Mouse (Mus musculus) intestine, postnatal 0 days (tissue): ENCODE measurements around the gene Nlrp4a. TPM values are rescaled to one million over a fixed set of nuclear protein-coding genes. Genes with fewer than 3 reads are reported as not detected.
"Not testable (repeated sequence)": the region's sequence is repeated elsewhere in the genome, so short reads cannot be mapped to it uniquely, and the experiment has no call there.

Experiments
- ATAC-seq: fragments of 200-750 bp; cut with Nextera tagmentation; 2 replicates; pipeline ENCODE4 v1.8.0; 2017; ENCODE audit warnings: mild to moderate bottlenecking, moderate TSS enrichment, moderate library complexity
- H3K27ac ChIP-seq: fragments of 300-500 bp; sonication (generic); 2 replicates; pipeline ENCODE4 v1.5.1; 2014; ENCODE audit warnings: mild to moderate bottlenecking, low read depth, low read length, moderate library complexity
- H3K27me3 ChIP-seq: fragments of 300-500 bp; sonication (generic); replicated peaks from 2 replicates; pipeline ENCODE4 v1.6.1; 2014; ENCODE audit warnings: low read length, mixed read lengths; ENCODE audit not compliant: control insufficient read depth, insufficient read depth
- H3K36me3 ChIP-seq: fragments of 300-500 bp; sonication (generic); 2 replicates; pipeline ENCODE4 v1.6.1; 2014; ENCODE audit warnings: mild to moderate bottlenecking, moderate library complexity; ENCODE audit not compliant: control insufficient read depth, insufficient read depth
- H3K4me1 ChIP-seq: fragments of 300-500 bp; sonication (generic); replicated peaks from 2 replicates; pipeline ENCODE4 v1.6.1; 2014; ENCODE audit warnings: antibody characterized with exemption, low read length, mixed read lengths; ENCODE audit not compliant: control insufficient read depth, insufficient read depth
- H3K4me2 ChIP-seq: fragments of 300-500 bp; sonication (generic); replicated peaks from 2 replicates; pipeline ENCODE4 v1.6.1; 2014; ENCODE audit warnings: low read depth, mild to moderate bottlenecking, moderate library complexity
- H3K4me3 ChIP-seq: fragments of 300-500 bp; sonication (generic); 2 replicates; pipeline ENCODE4 v1.5.1; 2014; ENCODE audit warnings: low read depth, low read length
- H3K9ac ChIP-seq: fragments of 300-500 bp; sonication (generic); 2 replicates; pipeline ENCODE4 v1.6.1; 2014; ENCODE audit warnings: mild to moderate bottlenecking, low read depth, low read length
- H3K9me3 ChIP-seq: fragments of 300-500 bp; sonication (generic); 2 replicates; pipeline ENCODE4 v1.6.1; 2016; ENCODE audit warnings: mixed run types; ENCODE audit not compliant: control insufficient read depth
- CTCF ChIP-seq: sonication (generic); IDR thresholded peaks from 2 replicates; pipeline ENCODE4 v1.5.1; 2016; ENCODE audit warnings: low read depth, mild to moderate bottlenecking, control low read depth, antibody characterized with exemption, moderate library complexity
- WGBS: fragments of 180-500 bp; shearing (Covaris S2); extraction: QIAGEN DNeasy Blood & Tissue Kit; methylation state at CpG from one replicate; pipeline ENCODE4 v1.1.7; 2014; 5-methylcytosine and 5-hydroxymethylcytosine counted together
- polyA plus RNA-seq: library from polyadenylated mRNA; unstranded; fragments of >200 nt; fragmentation: Nextera tagmentation; extraction: Ambion mirVana; gene quantifications from 2 replicates; pipeline ENCODE4 v1.2.1, GENCODE M21; 2015

Nlrp4a gene
- not detected in 2 replicates for polyA plus RNA-seq

- no peak for ATAC-seq
- Histone ChIP-seq H3K9ac (no peak within 1 kb of the TSS), H3K4me1 (no peaks in the 10 kb centered on the region), H3K27ac (no peak within 1 kb of the TSS), H3K27me3 (no peaks in the 10 kb centered on the region), H3K36me3 (no peaks in the 10 kb centered on the region), H3K4me2 (no peak within 1 kb of the TSS), H3K4me3 (no peak within 1 kb of the TSS), H3K9me3 (no peaks in the 10 kb centered on the region)
- no peak for TF ChIP-seq CTCF
- WGBS, result 85% methylated on average over 5 of the region's 5 CpGs
These were observed at the start of gene Nlrp4a for GRCm38 (mm10) chr7:26434813-26435212. Nlrp4a (plus strand) TSS chr7:26435113.

- not testable (repeated sequence) for H3K9me3 ChIP-seq, H3K36me3 ChIP-seq
These were observed 48.2 kb upstream of the Nlrp4a start for GRCm38 (mm10) chr7:26386691-26387090.

GRCm38 (mm10) chr7:26391137-26391536 lies 43.8 kb upstream of the Nlrp4a start:
- WGBS, result 75% methylated on average over 2 of the region's 2 CpGs
- not testable (repeated sequence) for H3K9ac ChIP-seq, H3K4me3 ChIP-seq, ATAC-seq, H3K4me1 ChIP-seq, H3K27ac ChIP-seq, H3K9me3 ChIP-seq, H3K36me3 ChIP-seq, H3K27me3 ChIP-seq, H3K4me2 ChIP-seq

More at GRCm38 (mm10) chr7:26386691-26387090, 48.2 kb upstream of the Nlrp4a start:
- 80% methylated on average over 5 of the region's 5 CpGs for WGBS
- ATAC-seq, H3K27ac ChIP-seq, H3K4me3 ChIP-seq, H3K4me1 ChIP-seq, H3K4me2 ChIP-seq, H3K27me3 ChIP-seq, H3K9ac ChIP-seq: not testable (repeated sequence)

- not testable (repeated sequence) for H3K9me3 ChIP-seq, H3K4me3 ChIP-seq, H3K27me3 ChIP-seq, H3K4me2 ChIP-seq, H3K36me3 ChIP-seq, H3K27ac ChIP-seq, H3K4me1 ChIP-seq, ATAC-seq, H3K9ac ChIP-seq
- 85% methylated on average over 6 of the region's 6 CpGs for WGBS
These were observed 43.1 kb upstream of the Nlrp4a start for GRCm38 (mm10) chr7:26391811-26392210.

DNA sequence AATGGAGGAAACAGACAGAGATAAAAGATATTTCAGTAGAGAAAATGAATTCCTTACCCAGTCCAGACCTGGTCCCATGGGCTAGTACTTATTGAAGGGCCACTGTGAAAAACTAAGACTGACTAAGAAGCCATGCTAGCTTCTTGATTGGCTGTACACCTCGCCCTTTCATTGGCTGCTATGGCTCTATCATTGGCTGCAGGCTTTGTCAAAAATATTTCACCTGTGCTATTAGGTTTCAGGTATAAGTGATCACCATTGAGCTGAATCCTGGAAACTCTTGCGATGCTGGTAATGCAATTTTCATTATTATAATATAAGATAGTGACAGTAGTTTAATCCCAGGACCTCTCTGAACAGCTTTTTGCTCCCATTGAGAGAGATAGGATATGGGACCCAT lies 31.3 kb upstream of the Nlrp4a start, which contains the start of gene Nlrp9c:
TSS of gene Nlrp9c (minus strand) at position 101 of the 400 bp plus-strand sequence.
- ATAC-seq, H3K9ac ChIP-seq, H3K4me2 ChIP-seq, H3K4me3 ChIP-seq, H3K9me3 ChIP-seq, H3K27me3 ChIP-seq, H3K36me3 ChIP-seq, H3K27ac ChIP-seq, H3K4me1 ChIP-seq: not testable (repeated sequence)
- 75% methylated on average over 2 of the region's 2 CpGs for WGBS

- no peak for ATAC-seq
These were observed 41.8 kb downstream of the Nlrp4a start for GRCm38 (mm10) chr7:26476690-26477089.

DNA sequence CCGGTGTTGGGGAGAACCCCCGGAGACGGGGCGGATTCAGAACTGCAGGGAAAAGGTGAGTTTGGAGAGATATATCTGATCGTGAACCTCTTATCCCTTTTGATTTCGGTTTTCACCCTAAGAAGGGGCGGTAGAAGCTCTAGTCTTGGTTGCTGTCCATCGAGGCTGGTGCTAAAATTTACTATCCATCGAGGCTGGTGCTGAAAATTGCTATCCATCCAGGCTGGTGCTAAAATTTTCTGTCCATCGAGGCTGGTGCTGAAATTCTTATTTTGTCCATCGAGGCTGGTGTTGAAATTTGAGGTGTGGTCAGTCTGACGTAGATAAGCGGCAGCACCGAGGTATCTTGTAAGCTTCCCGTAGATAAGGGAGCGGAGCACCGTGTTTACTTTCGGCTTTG lies 54.6 kb downstream of the Nlrp4a start:
- H3K4me3 ChIP-seq, H3K9ac ChIP-seq, ATAC-seq, H3K36me3 ChIP-seq, H3K4me2 ChIP-seq, H3K9me3 ChIP-seq, H3K27me3 ChIP-seq, H3K27ac ChIP-seq, H3K4me1 ChIP-seq: not testable (repeated sequence)
- 75% methylated on average over 18 of the region's 18 CpGs for WGBS

More at GRCm38 (mm10) chr7:26476690-26477089, 41.8 kb downstream of the Nlrp4a start:
- no peak overlapping the region for H3K4me2 ChIP-seq
- H3K27ac ChIP-seq, result no peak overlapping the region
- peaks cover 8% of the 10 kb centered on the region; the same call in 1 of the 2 replicates for H3K9me3 ChIP-seq
- H3K9ac ChIP-seq, result no peak overlapping the region
- no peaks in the 10 kb centered on the region for H3K36me3 ChIP-seq
- TF ChIP-seq CTCF, result no peak
- no peak overlapping the region for H3K4me3 ChIP-seq
- H3K27me3 ChIP-seq, result no peaks in the 10 kb centered on the region
- H3K4me1 ChIP-seq, result no peaks in the 10 kb centered on the region

Other genes with a start within 250 kb of the Nlrp4a start
- not detected in 2 replicates for gene Vmn1r184, start 174.8 kb upstream of the Nlrp4a start, polyA plus RNA-seq
- gene Cyp2a4, start 127.9 kb upstream of the Nlrp4a start, polyA plus RNA-seq, result not detected in 2 replicates
- gene Nlrp9c, start 31.4 kb upstream of the Nlrp4a start, polyA plus RNA-seq, result not detected in 2 replicates
- not detected in 2 replicates for gene Nlrp9a, start 99.9 kb downstream of the Nlrp4a start, polyA plus RNA-seq
- not detected in 2 replicates for gene Vmn1r185, start 183.4 kb downstream of the Nlrp4a start, polyA plus RNA-seq